Mouse (Mus musculus) liver, postnatal 0 days (tissue): ENCODE measurements at regions not wholly inside any gene's neighbourhood (a gene's known extent, or its start where the extent isn't known, plus 50 kb on each side); places are given as distances from the start of the nearest gene placed in this dataset.

Source experiments
- CTCF ChIP-seq: sonication (generic); IDR thresholded peaks from 2 replicates; pipeline ENCODE4 v1.5.1; 2016; ENCODE audit warnings: antibody characterized with exemption, low read depth
- EP300 ChIP-seq: IDR thresholded peaks from 2 replicates; pipeline ENCODE4 v1.6.1; 2016; ENCODE audit warnings: antibody characterized with exemption, low read depth, mild to moderate bottlenecking

- TF ChIP-seq CTCF (no peak), EP300 (no peak)
These were observed 108.0 kb downstream of the Gas1 start for GRCm38 (mm10) chr13:60069196-60069595.
